Mouse (Mus musculus) lung, embryonic 16.5 days (tissue): ENCODE data around the gene Rasgrp3. TPM values are rescaled to one million over a fixed set of nuclear protein-coding genes. Genes with fewer than 3 reads are reported as not detected.
A peak's percentile ranks its signal among the peaks of the same experiment; 100 is the strongest.

Source experiments
- ATAC-seq: fragments of 200-750 bp; cut with Nextera tagmentation; 2 replicates; pipeline ENCODE4 v1.8.0; 2017; ENCODE audit warnings: low read depth, mild to moderate bottlenecking, moderate library complexity
- H3K27ac ChIP-seq: fragments of 300-500 bp; sonication (generic); 2 replicates; pipeline ENCODE4 v1.5.1; 2014; ENCODE audit warnings: mild to moderate bottlenecking, control low read depth, low read length
- H3K27me3 ChIP-seq: fragments of 300-500 bp; sonication (generic); 2 replicates; pipeline ENCODE4 v1.6.1; 2014; ENCODE audit warnings: low read depth, low read length, mixed read lengths; ENCODE audit not compliant: control insufficient read depth, insufficient read depth
- H3K36me3 ChIP-seq: fragments of 300-500 bp; sonication (generic); 2 replicates; pipeline ENCODE4 v1.6.1; 2014; ENCODE audit warnings: low read length; ENCODE audit not compliant: control insufficient read depth, insufficient read depth
- H3K4me1 ChIP-seq: fragments of 300-500 bp; sonication (generic); replicated peaks from 2 replicates; pipeline ENCODE4 v1.6.1; 2014; ENCODE audit warnings: low read length, mixed read lengths; ENCODE audit not compliant: control insufficient read depth, insufficient read depth
- H3K4me2 ChIP-seq: fragments of 300-500 bp; sonication (generic); 2 replicates; pipeline ENCODE4 v1.6.1; 2014; ENCODE audit warnings: low read depth, low read length, control low read depth
- H3K4me3 ChIP-seq: fragments of 300-500 bp; sonication (generic); 2 replicates; pipeline ENCODE4 v1.5.1; 2014; ENCODE audit warnings: mild to moderate bottlenecking, low read length, control low read depth
- H3K9ac ChIP-seq: fragments of 300-500 bp; sonication (generic); 2 replicates; pipeline ENCODE4 v1.6.1; 2014; ENCODE audit warnings: low read length, control low read depth
- H3K9me3 ChIP-seq: fragments of 300-500 bp; sonication (generic); 2 replicates; pipeline ENCODE4 v1.6.1; 2016; ENCODE audit warnings: low read length; ENCODE audit not compliant: control insufficient read depth
- WGBS: fragments of 180-500 bp; shearing (Covaris S2); extraction: QIAGEN DNeasy Blood & Tissue Kit; methylation state at CpG from one replicate; pipeline ENCODE4 v1.1.7; 2014; 5-methylcytosine and 5-hydroxymethylcytosine counted together
- polyA plus RNA-seq: library from polyadenylated mRNA; unstranded; fragments of >200 nt; fragmentation: Nextera tagmentation; extraction: Ambion mirVana; gene quantifications from 2 replicates; pipeline ENCODE4 v1.2.1, GENCODE M21; 2015

Gene Rasgrp3
- polyA plus RNA-seq, 1 experiment from 2014 or later, result 34.3 TPM

DNA sequence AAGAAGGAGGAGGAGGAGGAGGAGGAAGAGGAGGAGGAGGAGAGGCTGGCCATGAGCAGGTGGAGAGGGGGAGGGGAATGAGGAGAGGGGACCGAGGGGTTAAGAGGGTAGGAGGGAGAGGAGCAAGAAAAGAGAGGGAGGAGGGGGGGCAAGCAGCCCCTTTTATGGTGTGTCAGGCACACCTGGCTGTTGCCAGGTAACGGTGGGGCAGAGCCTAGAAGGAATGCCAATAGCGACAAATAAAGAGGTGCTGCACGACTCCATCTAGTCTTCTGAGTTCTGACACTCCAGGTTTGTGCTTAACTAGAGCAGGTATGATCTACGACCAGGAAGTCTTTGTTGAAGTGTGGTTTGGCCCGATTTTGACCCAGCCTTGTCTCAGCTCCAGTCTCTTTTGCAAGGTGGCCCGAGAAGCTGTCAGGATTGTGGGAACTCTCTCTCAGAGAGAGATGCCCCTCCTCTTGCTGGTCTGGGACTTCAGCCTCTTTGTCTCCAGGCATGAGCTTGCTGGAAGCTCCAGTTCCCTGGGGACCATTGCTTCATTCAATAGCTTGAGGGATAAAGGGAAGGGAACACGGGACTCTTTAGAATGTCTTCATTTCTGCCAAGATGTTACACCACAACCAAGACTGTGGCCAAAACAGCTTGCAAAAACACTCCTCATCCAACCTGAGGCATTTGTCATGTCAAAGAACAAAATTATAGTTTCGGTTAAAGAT, 86.8 kb downstream of the Rasgrp3 start:
- Histone ChIP-seq H3K9ac (no peak overlapping the region), H3K36me3 (no peaks in the 10 kb centered on the region), H3K9me3 (no peaks in the 10 kb centered on the region), H3K27me3 (no peaks in the 10 kb centered on the region), H3K4me2 (no peak overlapping the region), H3K4me3 (no peak overlapping the region), H3K4me1 (peaks cover 3% of the 10 kb centered on the region; the same call in 1 of the 2 replicates), H3K27ac (no peak overlapping the region)
- WGBS, result 26% methylated on average over 9 of the region's 9 CpGs
- peak; percentile 52 for ATAC-seq

DNA sequence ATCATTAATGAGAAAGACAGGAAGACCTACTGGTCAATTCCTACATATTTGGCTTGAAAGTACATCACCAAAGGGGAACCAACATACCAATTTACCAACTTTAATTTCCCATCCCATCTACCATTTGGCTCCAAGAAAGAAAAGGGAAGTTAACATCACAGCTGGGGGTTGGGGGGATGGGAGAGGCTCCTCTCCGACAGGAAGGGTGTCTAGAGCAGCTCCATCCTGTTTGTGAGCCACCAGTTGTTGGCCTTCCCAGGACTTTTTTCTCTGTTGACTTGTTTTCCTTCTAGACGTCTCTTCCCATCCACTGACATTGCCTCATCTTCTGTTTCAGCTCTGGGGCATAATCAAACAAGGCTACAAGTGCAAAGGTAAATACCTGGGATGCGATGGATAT, 88.1 kb downstream of the Rasgrp3 start:
- ATAC-seq, result no peak
- 45% methylated on average over 3 of the region's 3 CpGs for WGBS
- H3K4me1 ChIP-seq, result peaks cover 3% of the 10 kb centered on the region; the same call in 1 of the 2 replicates

DNA sequence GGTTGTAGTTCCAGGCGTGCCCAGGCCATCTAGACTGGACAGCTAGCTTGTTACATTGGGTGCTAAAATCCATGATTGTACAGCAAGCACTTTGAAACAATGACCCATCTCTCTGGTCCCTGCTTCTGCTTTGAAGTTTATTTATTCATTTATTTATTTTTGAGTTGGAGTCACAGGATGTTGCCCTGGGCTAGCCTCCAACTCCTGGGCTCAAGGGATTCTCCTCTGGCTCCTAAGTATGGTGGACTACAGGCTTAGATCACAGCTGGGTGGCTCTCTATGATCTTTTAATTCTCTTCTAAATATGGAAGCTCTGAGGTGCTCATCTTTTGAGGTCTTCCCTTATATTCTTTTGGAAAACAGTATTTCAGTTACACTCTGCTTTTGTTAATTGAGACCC, 90.7 kb downstream of the Rasgrp3 start:
- no peak for ATAC-seq
- Histone ChIP-seq H3K27me3 (no peaks in the 10 kb centered on the region), H3K4me2 (no peak overlapping the region), H3K4me3 (no peak overlapping the region), H3K9ac (no peak overlapping the region), H3K4me1 (peaks cover 3% of the 10 kb centered on the region; the same call in 1 of the 2 replicates), H3K27ac (no peak overlapping the region), H3K9me3 (no peaks in the 10 kb centered on the region), H3K36me3 (no peaks in the 10 kb centered on the region)
- 82% methylated on average over 1 of the region's 1 CpGs for WGBS

More for the DNA sequence above, 88.1 kb downstream of the Rasgrp3 start:
- Histone ChIP-seq H3K9ac (no peak overlapping the region), H3K4me2 (no peak overlapping the region), H3K36me3 (no peaks in the 10 kb centered on the region), H3K27ac (no peak overlapping the region), H3K4me3 (no peak overlapping the region), H3K27me3 (no peaks in the 10 kb centered on the region), H3K9me3 (no peaks in the 10 kb centered on the region)

DNA sequence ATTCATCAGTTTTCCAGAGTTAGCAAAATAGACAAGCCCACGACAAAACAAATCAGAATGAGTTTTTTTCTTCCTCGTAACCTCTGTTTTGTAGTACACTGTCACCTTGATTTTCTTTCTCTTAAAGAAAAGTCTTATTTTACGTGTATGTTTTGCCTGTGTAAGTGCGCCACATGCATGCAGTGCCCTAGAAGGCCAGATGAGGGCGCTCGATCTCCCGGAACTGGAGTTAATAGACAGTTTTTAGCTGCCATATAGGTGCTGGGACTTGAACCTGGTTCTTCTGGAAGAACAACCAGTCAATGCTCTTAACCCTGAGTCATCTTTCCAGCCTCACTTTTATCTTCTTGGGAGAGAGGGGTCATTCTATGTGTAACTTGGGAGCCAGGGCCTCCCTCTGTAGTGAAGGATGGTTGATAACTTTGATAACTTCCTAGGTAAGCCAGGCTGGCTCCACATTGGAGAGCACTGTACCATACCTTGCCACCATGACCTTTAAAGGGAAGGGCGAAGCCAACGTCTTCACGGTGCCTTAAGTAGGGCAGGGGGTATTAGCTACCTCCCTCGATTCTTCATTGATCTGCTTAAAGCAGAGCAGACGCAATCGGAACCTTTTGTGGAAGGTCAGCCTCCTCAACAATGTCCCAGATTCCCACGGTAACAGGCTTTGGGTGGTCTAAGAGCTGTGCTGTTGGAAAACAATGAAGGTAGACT, 93.7 kb downstream of the Rasgrp3 start:
- Histone ChIP-seq H3K9ac (no peak overlapping the region), H3K4me2 (no peak overlapping the region), H3K27ac (no peak overlapping the region), H3K27me3 (no peaks in the 10 kb centered on the region), H3K4me1 (no peaks in the 10 kb centered on the region), H3K9me3 (no peaks in the 10 kb centered on the region), H3K4me3 (no peak overlapping the region), H3K36me3 (no peaks in the 10 kb centered on the region)
- 90% methylated on average over 14 of the region's 14 CpGs for WGBS
- no peak for ATAC-seq

DNA sequence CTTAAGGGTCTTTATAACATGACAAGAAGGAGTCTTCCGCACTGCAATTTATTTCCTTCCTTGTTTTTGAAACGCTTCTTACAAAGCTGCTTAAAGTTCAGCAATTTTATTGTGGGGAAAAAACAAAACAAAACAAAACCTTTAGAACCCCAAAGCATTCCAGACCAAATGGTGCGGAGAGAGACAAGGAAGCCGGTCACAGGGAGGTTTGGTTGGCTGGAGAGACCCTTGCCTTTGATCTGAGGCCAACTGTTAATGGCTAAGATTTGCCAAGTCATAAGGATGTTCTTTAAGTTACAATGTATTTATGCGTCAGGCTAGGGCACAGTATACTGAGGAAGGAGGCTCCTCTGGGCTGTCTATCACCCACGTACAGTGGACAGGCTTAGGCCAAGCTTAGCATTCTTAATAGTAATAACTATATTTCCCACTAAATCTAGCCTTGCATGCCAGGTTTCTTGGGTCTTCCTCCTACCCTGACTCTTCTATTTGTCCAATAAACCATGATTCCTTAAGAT, 96.8 kb downstream of the Rasgrp3 start:
- Histone ChIP-seq H3K27ac (no peak overlapping the region), H3K4me2 (no peak overlapping the region), H3K27me3 (no peaks in the 10 kb centered on the region), H3K4me1 (no peaks in the 10 kb centered on the region), H3K9me3 (no peaks in the 10 kb centered on the region), H3K36me3 (0 out of 2 replicates have a peak, but pooled peaks cover 2% of the 10 kb centered on the region), H3K9ac (no peak overlapping the region), H3K4me3 (no peak overlapping the region)
- 0 out of 2 replicates have a peak, but pooled peaks have one; percentile 17 for ATAC-seq
- 72% methylated on average over 6 of the region's 6 CpGs for WGBS

DNA sequence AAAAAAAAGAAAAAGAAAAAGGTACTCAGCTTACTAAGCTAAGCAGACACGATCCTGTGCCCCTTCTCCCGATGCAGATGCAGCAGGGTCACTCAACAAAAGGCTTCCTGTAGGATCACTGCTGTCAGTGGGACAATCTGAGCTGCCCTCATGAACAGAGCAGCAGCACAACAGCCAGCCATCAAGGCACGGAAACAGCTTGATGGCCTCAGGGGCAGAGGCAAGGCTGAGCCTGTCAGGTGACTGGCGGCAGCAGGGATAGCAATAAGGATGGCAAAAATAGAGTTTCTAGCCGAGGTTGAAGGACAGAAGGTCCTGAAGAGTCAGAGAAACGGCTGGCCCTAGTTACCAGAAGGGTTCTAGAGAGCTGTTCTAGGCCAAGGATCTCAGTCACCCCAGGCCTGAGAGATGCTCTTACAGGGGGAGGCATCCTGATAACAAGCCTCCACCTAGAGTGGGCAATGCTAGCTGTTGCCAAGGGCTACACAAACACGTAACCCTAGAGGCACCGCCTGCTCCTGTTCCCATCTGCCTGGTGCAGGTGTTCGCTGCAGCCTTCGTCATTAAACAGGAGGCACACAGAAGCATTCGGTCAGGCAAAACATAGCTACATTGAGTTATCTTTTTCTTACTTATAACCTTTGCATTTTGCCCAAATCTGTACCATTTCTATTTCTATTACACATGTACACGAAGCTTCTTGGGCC, 98.8 kb downstream of the Rasgrp3 start:
- Histone ChIP-seq H3K36me3 (peaks cover 7% of the 10 kb centered on the region; the same call in 1 of the 2 replicates), H3K27ac (no peak overlapping the region), H3K9me3 (no peaks in the 10 kb centered on the region), H3K27me3 (no peaks in the 10 kb centered on the region), H3K9ac (no peak overlapping the region), H3K4me3 (no peak overlapping the region), H3K4me2 (no peak overlapping the region), H3K4me1 (no peaks in the 10 kb centered on the region; the same call in 1 of the 2 replicates)
- WGBS, result 66% methylated on average over 12 of the region's 12 CpGs
- no peak for ATAC-seq

DNA sequence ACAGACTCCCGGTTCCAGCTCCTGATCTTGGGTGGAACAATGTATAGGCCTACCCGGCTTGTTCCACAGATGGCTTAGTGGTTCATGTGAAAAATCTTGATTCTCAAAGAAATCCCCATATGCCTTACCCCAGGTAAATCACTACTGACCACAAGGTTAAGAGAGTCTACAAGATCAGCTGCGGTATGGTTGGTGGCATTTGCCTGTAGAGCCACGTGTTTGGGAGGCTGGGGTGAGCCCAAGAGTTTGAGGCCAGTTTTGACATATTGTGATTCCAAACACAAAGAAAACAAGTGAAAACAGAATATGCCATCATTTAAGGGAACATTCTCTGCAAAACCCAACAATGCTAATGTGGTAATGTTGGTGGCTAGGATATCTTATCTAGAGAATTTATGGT, 99.9 kb downstream of the Rasgrp3 start:
- Histone ChIP-seq H3K36me3 (peaks cover 7% of the 10 kb centered on the region; the same call in 1 of the 2 replicates), H3K4me3 (no peak overlapping the region), H3K4me1 (peaks cover 4% of the 10 kb centered on the region; the same call in 1 of the 2 replicates), H3K27ac (no peak overlapping the region), H3K4me2 (no peak overlapping the region), H3K27me3 (no peaks in the 10 kb centered on the region), H3K9ac (no peak overlapping the region), H3K9me3 (no peaks in the 10 kb centered on the region)
- 86% methylated on average over 4 of the region's 4 CpGs for WGBS
- ATAC-seq, result no peak

DNA sequence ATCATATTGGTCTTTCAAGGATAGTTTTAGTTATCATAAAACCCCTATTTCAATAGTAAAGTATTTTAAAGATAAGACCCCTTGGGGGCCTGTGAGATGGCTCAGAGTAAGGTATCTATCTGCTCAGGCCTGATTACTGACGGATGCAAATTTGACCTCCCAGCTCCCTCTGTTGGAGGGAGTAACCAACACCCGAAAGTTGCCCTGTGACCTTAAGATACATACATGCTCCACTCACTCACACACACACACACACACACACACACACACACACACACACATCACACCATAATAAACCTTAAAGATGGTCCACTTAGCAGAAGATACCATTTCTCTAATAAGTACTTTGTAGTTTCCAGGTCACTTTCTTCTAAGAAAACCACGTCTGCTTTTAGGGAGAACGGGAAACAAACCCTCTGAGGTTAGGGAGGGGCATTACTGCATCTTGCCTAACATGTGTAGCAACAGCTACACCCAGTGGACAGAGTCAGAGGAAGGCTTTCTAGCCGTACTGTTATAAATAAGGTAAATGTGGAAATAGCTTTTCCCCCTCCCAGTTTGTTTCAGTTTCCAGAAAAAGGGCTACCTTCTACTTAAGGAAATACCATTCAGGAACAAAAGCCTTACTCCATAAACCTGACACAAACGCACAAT, 100.8 kb downstream of the Rasgrp3 start:
- H3K4me1 ChIP-seq, result peaks cover 4% of the 10 kb centered on the region; the same call in 1 of the 2 replicates
- no peaks in the 10 kb centered on the region for H3K27me3 ChIP-seq
- no peak overlapping the region for H3K27ac ChIP-seq
- H3K4me3 ChIP-seq, result no peak overlapping the region
- H3K4me2 ChIP-seq, result no peak overlapping the region
- peaks cover 7% of the 10 kb centered on the region; the same call in 1 of the 2 replicates for H3K36me3 ChIP-seq
- no peaks in the 10 kb centered on the region for H3K9me3 ChIP-seq
- no peak overlapping the region for H3K9ac ChIP-seq
- WGBS, result 26% methylated on average over 6 of the region's 6 CpGs
- peak; percentile 63; the same call in 1 of the 2 replicates for ATAC-seq
